Mouse (Mus musculus) thymus, postnatal 0 days (tissue): ENCODE results near the gene Fam166a. TPM values are rescaled to one million over a fixed set of nuclear protein-coding genes. Genes with fewer than 3 reads are reported as not detected.

ENCODE experiments used
- DNase-seq: peaks from one replicate; pipeline ENCODE4 v3.0.0-alpha.2; 2015; ENCODE audit warnings: low spot score
- polyA plus RNA-seq: library from polyadenylated mRNA; unstranded; fragments of >200 nt; fragmentation: Nextera tagmentation; extraction: Ambion mirVana; gene quantifications from 2 replicates; pipeline ENCODE4 v1.2.1, GENCODE M21; 2015

Gene Fam166a
- polyA plus RNA-seq, result 0.34 TPM in 1 of 2 replicates, not detected in the other

GRCm38 (mm10) chr2:25218445-25218844, at the start of gene Fam166a:
Gene Fam166a (plus strand): TSS chr2:25218745.
- no peak for DNase-seq

- no peak for DNase-seq
These were observed 48.8 kb upstream of the Fam166a start for GRCm38 (mm10) chr2:25169778-25170177.

GRCm38 (mm10) chr2:25170326-25171100, 48.0 kb upstream of the Fam166a start:
- DNase-seq, result no peak

GRCm38 (mm10) chr2:25171101-25171768, 47.3 kb upstream of the Fam166a start:
- no peak for DNase-seq

GRCm38 (mm10) chr2:25171769-25172153, 46.8 kb upstream of the Fam166a start:
- DNase-seq, result no peak

- DNase-seq, result no peak
These were observed 45.9 kb upstream of the Fam166a start for GRCm38 (mm10) chr2:25172629-25173028.

- DNase-seq, result no peak
These were observed 44.7 kb upstream of the Fam166a start for GRCm38 (mm10) chr2:25173821-25174220.

- DNase-seq, result no peak
These were observed 43.5 kb upstream of the Fam166a start for GRCm38 (mm10) chr2:25174866-25175689.

GRCm38 (mm10) chr2:25175690-25176078, 42.9 kb upstream of the Fam166a start:
- no peak for DNase-seq

GRCm38 (mm10) chr2:25176573-25176972, 42.0 kb upstream of the Fam166a start:
- no peak for DNase-seq

GRCm38 (mm10) chr2:25177076-25177475, 41.5 kb upstream of the Fam166a start:
- no peak for DNase-seq

GRCm38 (mm10) chr2:25177685-25178084, 40.9 kb upstream of the Fam166a start:
- no peak for DNase-seq

GRCm38 (mm10) chr2:25178285-25178972, 40.1 kb upstream of the Fam166a start:
- DNase-seq, result no peak

- no peak for DNase-seq
These were observed 38.9 kb upstream of the Fam166a start for GRCm38 (mm10) chr2:25179566-25180217.

GRCm38 (mm10) chr2:25180478-25180903, 38.1 kb upstream of the Fam166a start, which contains the start of gene Nrarp:
Gene Nrarp (plus strand): TSS chr2:25180758.
- DNase-seq, result peak; percentile 91

- peak; percentile 75 for DNase-seq
These were observed 37.3 kb upstream of the Fam166a start for GRCm38 (mm10) chr2:25180973-25181890.

GRCm38 (mm10) chr2:25181891-25182397, 36.6 kb upstream of the Fam166a start:
- DNase-seq, result no peak

GRCm38 (mm10) chr2:25182664-25183063, 35.9 kb upstream of the Fam166a start:
- DNase-seq, result no peak

- peak; percentile 49 for DNase-seq
These were observed 35.2 kb upstream of the Fam166a start for GRCm38 (mm10) chr2:25183336-25183735.
